Mouse (Mus musculus) layer of hippocampus, adult 11-12 months (tissue): ENCODE data around the gene Smpd4.
A peak's percentile ranks its signal among the peaks of the same experiment; 100 is the strongest.
"Not testable (repeated sequence)": the region's sequence is repeated elsewhere in the genome, so short reads cannot be mapped to it uniquely, and the experiment has no call there.

ENCODE experiments used
- DNase-seq: peaks from one replicate; pipeline ENCODE4 v3.0.0; 2022; ENCODE audit warnings: low spot score

Smpd4 gene

DNA sequence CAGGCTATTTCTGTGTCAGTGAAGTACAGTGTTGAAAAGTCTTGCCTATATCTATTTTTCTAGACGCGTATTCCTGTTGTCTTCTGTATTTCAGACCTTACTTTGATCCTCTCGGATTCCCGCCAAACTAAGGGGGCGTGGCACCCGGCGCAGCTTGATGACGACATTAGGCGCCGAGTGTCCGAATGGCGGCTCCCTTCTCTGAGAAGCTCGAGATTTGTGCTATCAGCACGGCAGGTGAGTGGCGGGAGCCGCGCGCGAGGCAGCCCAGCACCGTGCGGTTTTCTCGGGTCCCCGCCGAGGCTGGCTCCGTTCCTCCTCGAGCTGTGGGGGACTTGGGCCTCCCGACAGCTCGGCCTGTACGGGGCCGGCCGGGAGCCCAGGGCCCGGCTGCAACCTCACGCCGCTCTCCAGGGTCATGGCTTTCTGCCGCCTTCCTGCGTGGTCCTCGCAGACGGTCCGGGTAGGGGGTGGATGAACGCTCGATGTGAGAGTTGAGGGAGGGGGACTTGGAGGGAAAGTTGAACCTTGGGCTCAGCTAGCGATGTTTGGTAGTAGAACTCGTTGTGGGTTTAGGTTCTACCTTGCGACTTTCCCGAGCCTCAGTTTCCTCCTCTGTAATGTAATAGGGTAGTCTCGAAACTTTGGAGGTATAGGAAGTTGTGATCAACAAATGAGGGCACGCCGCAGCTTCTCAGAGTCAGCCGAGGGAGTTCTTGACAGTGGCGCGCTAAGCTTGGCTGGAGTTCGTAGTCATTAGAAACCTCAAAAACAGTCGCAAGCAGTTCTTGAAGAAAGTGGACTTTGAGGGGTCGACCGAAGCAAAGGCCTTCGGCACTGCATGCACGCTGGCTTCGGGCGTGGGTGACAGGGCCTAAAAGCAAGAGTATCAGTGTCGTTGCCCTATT lies at the start of gene Smpd4:
TSS of gene Smpd4 (plus strand) at position 157 of the 908 bp plus-strand sequence.
- DNase-seq, result peak; percentile 90

DNA sequence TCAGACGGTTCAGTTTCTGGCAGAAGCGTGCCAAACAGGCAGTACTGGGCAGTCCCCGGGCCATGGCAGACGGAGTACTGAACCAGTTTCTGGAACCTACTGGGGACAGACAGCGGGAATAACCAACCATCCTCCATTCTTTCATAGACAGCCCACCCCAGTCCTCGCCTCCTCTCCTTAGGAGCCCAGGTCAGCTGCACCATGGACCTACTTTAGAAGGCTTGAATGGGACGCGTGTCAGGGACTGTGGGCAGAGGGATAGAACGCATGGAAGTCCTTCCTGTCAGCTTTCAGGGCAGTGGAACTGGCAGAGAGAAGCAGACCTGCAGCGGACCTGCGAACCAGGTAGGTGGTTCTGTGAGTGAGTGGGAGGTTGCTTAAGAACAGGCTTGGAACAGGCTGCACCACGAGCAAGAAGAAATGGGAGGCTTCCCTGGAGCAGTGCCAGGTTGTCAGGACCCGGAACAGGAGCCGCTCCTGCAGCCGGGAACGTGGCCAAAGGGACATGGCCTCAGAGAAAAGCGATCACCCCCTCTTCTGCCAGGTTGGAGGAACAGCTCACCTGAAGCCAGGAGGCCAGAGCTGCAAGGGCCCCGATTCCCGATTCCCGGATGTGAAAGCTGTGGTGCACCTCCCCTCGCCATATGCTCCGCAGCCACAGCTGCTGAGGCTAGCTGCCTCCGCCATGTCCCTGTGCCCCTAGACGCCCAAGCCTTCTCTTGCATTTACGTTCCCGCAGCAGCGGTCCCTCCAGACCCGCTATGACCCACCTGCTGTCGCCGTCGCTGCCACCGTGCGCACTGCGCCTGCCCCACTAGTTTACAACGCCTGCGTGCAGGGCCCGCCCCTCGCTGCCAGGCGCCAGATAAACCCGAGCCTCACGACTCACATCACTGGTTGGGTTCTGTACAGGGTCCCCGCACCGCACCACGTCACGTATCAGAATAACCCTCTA lies 43.0 kb upstream of the Smpd4 start:
- DNase-seq, result peak; percentile 73

DNA sequence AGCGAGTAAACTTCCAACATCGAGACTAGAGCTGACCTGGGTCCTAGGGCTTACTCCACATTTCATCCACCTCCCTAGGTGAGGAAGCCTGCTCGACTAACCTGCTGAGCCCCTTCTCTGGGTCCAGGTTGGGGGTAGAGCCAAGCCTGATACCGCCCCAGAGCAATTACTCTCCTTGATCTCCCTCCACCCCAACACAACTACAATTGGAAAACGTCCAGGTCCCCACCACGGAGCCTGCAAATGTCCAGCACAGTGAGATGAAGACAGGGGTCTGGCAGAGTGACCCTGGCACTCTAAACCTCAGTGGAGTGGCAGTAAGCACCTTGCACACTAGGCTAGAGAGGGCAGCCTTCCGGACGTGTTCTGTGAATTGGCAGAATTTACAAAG lies 42.3 kb upstream of the Smpd4 start:
- DNase-seq, result no peak

DNA sequence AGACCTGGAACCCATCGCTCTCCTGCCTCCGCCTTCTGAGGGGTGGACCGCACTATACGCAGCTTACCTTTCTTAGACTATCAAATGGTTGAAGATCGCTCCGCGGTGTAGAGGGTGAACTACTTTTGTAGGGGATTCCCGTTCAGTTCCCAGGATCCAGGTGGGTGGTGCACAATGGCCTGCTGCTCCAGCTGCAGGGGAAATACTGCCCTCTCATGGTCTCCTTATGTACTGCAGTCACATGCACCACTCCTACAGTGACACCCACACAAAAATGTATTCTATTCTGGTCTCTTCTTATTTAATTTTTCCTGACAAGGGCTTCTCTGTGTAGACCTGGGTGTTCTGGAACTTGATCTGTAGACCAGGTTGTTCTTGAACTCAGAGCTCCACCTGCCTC lies 36.1 kb upstream of the Smpd4 start, which contains the start of gene Slc7a4:
TSS of gene Slc7a4 (minus strand) at position 151 of the 400 bp plus-strand sequence.
- no peak for DNase-seq

DNA sequence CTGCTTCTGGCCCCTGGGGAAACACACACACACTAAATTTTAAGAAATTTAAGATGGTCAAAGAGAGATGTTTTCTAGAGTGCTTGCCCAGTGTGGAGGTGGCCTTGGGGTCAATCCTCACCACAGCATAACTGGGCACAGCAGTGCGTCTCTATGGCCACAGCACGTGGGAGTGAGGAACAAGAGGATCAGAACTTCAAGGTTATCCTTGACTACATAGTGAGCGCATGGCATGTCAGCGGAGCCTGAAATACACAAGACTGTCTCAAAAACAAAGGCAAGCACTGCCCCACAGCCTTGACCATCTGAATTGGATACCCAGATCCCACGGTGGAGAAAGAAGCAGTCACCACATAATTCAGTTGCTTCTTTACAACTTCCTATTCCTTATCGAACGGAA lies 34.6 kb upstream of the Smpd4 start:
- DNase-seq, result no peak

DNA sequence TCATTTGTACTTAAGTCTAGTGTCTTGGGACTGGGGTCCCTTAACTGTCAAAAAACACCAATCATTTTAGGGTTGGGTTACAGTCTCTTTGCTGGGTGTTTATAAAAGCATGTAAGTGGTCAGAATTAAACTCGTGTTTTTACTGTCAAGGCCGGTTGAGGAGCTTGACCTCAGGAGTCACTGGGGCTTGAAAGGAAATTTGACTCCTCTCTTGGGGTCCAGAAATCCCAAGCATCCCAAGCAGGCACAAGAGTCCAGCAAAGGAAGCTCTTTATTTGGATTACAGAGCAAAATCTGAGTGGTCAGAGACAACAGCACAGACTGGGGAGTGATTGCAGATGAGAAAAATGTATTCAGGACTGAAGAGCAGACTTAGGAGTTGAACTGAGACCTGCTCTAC lies 28.4 kb upstream of the Smpd4 start:
- DNase-seq, result no peak

DNA sequence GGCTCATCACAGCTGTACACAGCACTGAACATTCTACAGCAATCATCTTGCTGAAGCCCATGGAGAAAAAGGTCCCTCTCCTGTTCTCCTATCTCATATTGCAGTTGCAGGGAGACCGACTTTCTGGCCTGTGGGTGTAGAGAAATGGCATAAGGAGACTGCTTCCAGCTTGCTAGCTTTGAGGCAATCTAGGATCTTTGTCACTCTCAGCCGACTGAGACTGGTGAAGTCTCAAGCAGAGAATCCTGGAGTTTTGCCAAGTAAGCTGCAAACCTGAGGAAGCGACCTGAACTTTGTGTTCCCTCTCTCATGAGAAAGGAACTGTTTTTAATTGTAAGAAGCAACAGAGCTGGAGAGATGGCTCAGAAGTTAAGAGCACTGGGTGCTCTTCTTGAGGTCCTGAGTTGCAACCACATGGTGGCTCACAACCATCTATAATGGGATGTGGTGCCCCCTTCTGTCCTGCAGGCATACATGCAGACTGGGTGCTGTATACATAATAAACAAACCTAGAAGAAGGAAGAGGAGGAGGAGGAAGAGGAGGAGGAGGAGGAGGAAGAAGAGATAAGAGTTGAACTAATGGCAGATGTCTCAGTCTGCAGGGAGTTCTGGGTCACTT lies 18.1 kb upstream of the Smpd4 start:
- DNase-seq, result no peak

DNA sequence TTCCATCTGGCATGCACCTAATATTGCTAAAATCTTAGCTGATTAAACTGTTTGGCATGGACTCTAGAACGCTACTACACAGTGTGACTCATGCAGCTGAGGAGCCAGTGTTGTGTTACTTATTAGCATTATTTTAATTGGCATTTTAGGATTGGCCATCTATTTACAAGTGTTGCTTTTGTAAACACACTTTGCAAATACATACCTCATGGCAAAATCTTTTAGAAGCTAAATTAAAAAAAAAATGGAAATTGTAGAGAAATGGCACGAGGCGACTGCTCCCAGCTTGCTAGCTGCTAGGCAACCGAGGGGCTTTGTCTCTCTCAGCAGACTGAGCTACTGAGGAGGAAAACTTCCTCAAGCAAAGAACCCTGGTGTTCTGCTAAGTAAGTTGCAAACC lies 14.2 kb upstream of the Smpd4 start:
- DNase-seq, result no peak

DNA sequence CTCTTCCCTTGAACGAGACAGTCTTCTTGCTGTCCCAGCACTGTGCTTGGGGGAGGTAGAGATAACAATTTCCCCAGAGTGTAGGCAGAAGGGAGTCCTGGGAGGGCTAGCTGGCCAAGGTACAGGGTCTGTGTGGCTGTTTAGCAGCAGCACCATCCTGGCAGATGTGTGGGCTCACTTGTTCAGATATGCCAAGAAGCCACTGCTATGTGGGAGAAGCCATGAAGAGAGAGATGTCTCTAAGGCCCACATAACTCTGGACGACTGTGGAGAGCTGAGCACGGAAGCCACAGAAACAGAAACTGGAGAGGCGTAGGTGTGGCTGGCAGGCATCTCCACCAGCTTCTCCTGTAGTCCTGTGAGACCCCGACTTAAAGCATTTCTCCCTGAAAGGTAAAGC lies 13.5 kb upstream of the Smpd4 start:
- DNase-seq, result no peak

DNA sequence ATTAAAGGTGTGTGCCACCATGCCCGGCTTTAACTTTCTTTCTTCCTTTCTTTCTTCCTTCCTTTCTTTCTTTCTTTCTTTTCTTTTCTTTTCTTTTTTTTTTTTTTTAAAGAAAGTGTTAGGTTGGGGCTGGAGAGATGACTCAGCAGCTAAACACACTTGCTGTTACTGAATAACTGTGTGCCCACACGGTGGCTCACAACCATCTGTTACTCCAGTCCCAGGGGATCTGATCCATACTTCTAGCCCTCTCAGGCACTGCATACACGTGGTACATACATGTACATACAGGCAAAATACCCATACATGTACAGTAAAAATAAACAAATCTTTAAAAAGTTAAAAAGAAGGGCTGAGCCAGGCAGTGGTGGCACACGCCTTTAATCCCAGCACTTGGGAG lies 7.8 kb upstream of the Smpd4 start:
- peak; percentile 33 for DNase-seq

DNA sequence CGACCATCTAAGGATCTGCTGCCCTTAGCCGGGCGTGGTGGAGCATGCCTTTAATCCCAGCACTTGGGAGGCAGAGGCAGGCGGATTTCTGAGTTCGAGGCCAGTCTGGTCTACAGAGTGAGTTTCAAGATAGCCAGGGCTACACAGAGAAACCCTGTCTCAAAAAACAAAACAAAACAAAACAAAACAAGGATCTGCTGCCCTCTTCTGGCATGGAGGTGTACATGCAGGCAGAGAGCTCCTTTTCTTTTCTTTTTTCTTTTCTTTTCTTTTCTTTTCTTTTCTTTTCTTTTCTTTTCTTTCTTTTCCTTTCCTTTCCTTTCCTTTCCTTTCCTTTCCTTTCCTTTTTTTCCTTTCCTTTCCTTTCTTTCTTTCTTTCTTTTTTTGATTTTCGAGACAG lies 4.4 kb upstream of the Smpd4 start:
- DNase-seq, result not testable (repeated sequence)

DNA sequence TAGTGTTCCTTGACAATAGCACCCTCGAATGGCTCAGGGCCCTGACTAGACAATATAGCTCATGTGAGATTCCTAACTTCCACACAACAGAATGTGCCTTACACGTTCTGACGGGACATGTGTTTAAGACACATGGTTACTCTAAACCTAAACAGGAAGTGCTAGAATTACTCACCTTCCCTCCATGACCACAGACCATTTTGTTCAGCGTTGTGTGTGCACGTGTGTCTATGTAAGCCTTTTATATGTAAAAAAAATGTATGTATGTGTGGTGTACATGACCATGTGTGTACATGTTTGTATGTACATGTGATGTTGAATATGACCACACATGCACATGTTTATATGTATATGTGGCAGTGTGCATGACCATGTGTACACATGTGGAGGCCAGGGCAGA lies 2.9 kb upstream of the Smpd4 start:
- DNase-seq, result no peak

DNA sequence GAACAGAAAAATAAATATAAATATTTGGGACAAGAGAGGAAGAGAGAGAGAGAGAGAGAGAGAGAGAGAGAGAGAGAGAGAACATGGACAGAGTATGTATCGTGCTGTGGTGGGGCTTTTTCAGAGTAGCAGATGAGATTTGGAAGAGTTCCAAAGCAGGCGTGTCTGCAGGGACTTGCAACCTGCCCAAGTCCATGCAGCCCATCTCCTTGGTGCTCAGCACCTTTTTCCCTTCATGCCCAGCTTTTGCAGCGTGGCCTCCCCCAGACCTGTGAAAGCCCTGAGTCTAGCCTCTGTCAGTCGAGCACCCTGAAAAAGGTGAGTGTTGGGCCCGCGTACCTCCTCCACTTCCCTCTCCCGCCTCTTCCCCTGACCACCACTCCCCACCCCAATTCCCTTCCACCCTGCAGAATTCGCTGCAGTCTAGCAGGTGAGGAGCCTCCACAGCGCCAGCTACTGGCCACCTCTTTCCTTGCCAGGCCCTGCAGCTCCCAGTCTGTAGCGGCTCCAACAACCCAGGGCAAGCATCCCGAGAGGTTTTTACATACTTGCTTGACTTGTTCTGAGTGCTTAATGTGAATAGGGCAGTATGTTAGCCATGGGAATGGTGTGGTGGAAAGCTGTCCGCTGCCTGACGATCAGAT lies 1.1 kb upstream of the Smpd4 start:
- peak; percentile 52 for DNase-seq

DNA sequence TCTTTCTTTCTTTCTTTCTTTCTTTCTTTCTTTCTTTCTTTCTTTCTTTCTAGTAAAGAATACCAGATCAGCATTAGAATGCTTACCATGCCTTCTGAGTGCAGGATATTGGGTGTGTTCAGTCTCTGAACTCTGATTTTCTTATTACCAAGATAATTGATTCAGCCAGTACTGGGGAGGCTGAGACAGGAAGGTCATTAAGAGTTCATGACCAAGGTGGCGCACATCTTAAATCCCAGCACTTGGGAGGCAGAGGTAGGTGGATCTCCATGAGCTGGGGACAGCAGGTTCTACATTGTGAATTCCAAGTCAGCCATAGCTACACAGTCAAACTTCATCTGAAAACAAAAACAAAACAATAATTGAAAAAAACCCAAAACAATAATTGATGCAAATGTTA lies 2.8 kb downstream of the Smpd4 start:
- no peak for DNase-seq

DNA sequence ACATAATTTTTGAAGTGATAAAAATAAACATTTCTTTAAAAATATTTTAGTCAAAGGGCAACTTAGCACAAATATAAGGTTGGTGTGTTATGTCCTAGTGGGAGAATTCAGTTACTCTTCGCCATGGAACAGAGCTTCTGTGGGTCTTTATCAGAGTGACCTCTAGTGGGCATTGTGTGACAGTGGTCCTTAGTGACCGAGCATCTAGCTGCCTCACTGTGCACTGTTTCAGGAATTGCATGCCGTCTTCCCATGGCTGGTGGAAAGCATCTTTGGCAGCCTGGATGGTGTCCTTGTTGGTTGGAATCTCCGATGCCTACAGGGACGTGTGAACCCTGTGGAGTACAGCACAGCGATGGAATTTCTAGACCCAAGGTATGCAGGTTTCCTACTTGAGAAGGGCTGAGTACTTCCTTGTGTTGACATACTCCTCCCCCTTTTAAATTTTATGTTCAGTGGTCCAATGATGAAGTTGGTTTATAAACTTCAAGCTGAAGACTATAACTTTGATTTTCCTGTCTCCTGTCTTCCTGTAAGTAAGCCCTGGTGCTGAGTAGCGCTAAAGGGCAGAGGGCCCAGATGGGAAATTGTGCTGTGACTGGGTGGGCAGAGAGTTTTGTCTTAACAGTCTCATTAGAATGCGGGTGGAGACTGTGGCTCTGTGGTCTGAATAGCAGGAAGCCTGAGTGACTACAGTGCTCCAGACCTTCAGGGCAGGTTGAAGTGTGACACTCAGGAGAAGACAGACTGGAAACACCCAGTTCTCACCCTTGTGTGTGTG lies 6.5 kb downstream of the Smpd4 start:
- DNase-seq, result no peak

DNA sequence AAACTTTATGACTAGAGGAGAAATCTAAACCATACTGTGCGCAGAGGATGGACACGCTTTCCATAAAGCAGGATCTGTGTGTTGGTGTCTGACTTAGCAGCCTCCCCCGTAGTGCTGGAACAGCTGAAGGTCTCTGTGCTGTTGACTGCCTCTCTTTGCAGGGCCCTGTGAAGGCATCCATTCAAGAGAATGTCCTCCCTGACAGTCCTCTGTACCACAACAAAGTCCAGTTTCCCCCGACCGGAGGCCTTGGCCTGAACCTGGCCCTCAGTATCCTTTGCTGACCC lies 7.1 kb downstream of the Smpd4 start:
- DNase-seq, result no peak

DNA sequence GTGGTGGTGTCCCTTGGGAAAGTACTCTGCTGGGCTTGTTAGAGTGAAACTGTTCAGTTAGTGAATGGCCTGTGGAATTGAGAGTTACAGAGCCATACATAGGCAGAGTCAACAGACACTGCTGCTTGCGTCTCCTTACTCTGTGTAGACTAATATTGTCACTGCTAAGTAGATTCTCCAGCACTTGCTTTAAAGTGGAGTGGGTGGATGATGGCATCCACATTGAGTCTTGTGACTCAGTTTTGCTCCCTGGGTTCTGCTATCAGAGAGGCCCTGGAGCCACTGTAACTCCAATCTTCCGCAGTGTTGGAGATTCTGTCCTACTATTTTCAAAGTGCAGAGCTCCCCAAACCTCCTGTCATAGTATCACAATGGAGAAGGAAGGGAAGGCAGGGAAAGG lies 13.4 kb downstream of the Smpd4 start:
- DNase-seq, result no peak

DNA sequence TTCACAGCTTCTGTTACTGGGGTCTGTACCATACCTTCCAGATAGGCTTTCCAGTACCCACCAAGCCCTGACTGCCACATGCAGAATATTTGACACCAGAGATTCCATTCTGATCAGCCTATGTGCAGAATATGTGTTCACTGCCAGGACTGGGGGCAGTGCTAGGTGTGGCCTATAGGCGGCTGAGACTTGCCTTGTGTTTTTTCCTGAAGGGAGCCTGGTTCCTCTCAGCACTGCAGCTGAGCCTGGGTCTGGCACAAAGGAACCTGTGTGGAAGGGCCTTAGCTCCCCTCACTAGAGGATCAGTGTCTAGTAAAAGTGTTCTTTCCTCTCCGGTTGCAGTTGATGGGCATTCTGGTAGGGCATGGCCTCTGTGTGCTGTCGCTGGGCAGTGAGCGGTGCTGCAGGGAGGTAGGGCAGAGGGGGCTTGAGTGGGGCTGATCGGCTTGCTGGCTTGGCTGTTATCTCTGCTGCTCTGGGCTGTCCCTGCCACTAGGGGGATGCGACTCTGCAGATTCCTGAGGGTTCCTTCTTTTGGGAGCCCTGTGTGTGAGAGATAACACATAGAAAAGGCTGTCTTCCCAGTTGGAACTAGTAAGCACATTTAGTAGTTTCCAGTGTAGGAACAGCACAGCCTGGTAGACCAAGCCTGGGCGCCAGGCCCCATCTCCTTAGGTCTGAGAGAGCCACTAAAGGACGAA lies 14.5 kb downstream of the Smpd4 start:
- DNase-seq, result no peak

DNA sequence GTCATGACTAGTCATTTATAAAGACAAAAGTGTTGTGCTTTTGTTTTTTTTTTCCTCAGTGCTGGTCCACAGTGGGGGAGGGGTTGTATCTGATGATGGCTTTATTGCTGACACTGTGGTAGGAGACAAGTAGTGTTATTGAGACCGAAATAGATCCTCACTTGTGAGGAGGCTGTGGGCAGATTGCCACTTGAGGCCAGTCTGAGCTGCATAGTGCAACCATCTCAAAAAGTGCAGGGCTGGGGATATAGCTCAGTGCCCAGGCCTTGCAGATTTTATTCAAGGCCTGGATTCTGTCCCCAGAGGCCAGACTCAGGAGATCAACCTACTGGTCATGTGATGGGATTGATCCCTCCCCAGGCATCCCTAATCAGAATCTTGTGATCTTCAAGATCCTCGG lies 17.8 kb downstream of the Smpd4 start:
- DNase-seq, result no peak

DNA sequence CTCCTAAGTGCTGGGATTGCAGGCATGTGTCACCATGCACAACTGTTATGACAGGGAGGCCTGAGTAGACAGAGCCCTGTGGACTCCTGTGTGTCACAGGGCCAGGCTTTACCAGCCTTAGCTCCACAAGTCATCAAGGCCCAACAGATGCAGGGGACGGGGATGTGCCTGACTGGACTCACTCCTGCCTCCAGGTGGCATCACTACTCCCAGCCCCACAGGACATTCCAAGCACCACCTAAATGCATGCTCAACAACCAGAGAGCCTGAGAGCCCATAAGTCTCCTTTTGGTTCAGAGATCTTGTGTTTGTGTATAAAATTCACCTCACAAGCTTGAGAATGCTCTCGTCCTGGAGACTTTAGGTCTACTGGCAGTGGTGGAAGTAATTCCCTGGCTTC lies 18.5 kb downstream of the Smpd4 start:
- DNase-seq, result no peak
